Mouse (Mus musculus) liver, adult 2 months (tissue): ENCODE data around the gene Chil5. TPM values are rescaled to one million over a fixed set of nuclear protein-coding genes. Genes with fewer than 3 reads are reported as not detected.

Experiments
- DNase-seq: peaks from one replicate; pipeline ENCODE4 v3.0.0-alpha.2; 2011; ENCODE audit warnings: low read depth, low spot score; ENCODE audit errors: extremely low read depth
- H3K27ac ChIP-seq: fragments of 200-500 bp; replicated peaks from 2 replicates; pipeline ENCODE4 v1.5.1; 2012; ENCODE audit warnings: low read depth, mild to moderate bottlenecking, control low read depth, inconsistent platforms, low read length; ENCODE audit not compliant: insufficient read depth
- H3K27me3 ChIP-seq: fragments of 200-500 bp; 2 replicates; pipeline ENCODE4 v1.6.1; 2012; ENCODE audit warnings: mild to moderate bottlenecking, moderate library complexity, low read length, inconsistent platforms; ENCODE audit not compliant: control insufficient read depth, insufficient read depth
- H3K36me3 ChIP-seq: fragments of 200-500 bp; 2 replicates; pipeline ENCODE4 v1.6.1; 2012; ENCODE audit warnings: low read length, inconsistent platforms; ENCODE audit not compliant: control insufficient read depth, insufficient read depth
- H3K4me1 ChIP-seq: fragments of 200-500 bp; 2 replicates; pipeline ENCODE4 v1.6.1; 2011; ENCODE audit warnings: low read length; ENCODE audit not compliant: control insufficient read depth, insufficient read depth
- H3K4me3 ChIP-seq: fragments of 200-500 bp; 2 replicates; pipeline ENCODE4 v1.5.1; 2011; ENCODE audit warnings: low read depth, mild to moderate bottlenecking, control low read depth, low read length, moderate library complexity; ENCODE audit not compliant: insufficient read depth
- H3K79me2 ChIP-seq: fragments of 200-500 bp; 2 replicates; pipeline ENCODE4 v1.6.1; 2012; ENCODE audit warnings: inconsistent platforms, mild to moderate bottlenecking, low read length, moderate library complexity; ENCODE audit not compliant: control insufficient read depth, insufficient read depth
- H3K9ac ChIP-seq: fragments of 200-500 bp; 2 replicates; pipeline ENCODE4 v1.6.1; 2012; ENCODE audit warnings: low read depth, mild to moderate bottlenecking, control low read depth, inconsistent platforms, low read length
- CTCF ChIP-seq: fragments of 200-500 bp; IDR thresholded peaks from 2 replicates; pipeline ENCODE4 v1.5.1; 2011; ENCODE audit warnings: low read depth, low read length, control low read depth
- POLR2A ChIP-seq: fragments of 200-500 bp; IDR thresholded peaks from 2 replicates; pipeline ENCODE4 v1.6.1; 2011; ENCODE audit warnings: low read length, control low read depth; ENCODE audit not compliant: insufficient read depth; ENCODE audit errors: extremely low read depth
- WGBS: fragments of 180-500 bp; shearing (Covaris S2); methylation state at CpG from one replicate; pipeline ENCODE4 v1.1.7; 2018; 5-methylcytosine and 5-hydroxymethylcytosine counted together
- polyA plus RNA-seq: library from polyadenylated mRNA; depleted of rRNA; stranded (reverse); fragments of >200 nt; gene quantifications from 2 replicates; pipeline ENCODE4 v1.2.3, GENCODE M21; 2012; rRNA removed
- total RNA-seq: library from RNA; depleted of rRNA; stranded (reverse); fragments of >200 nt; gene quantifications from 2 replicates; pipeline ENCODE4 v1.2.3, GENCODE M21; 2014; rRNA removed

Chil5 gene
- total and polyA plus RNA-seq, 2 experiments: not detected

GRCm38 (mm10) chr3:105971831-105972446 lies 60.7 kb downstream of the Chil5 start:
- peaks cover 4% of the 10 kb centered on the region for H3K4me1 ChIP-seq
- peaks cover 30% of the 10 kb centered on the region for H3K36me3 ChIP-seq
- TF ChIP-seq CTCF: no peak
- TF ChIP-seq POLR2A: no peak
- H3K27ac ChIP-seq: no peak overlapping the region
- no peak for DNase-seq
- no peak overlapping the region for H3K9ac ChIP-seq
- H3K4me3 ChIP-seq: no peak overlapping the region
- no peaks in the 10 kb centered on the region for H3K27me3 ChIP-seq
- H3K79me2 ChIP-seq: no peaks in the 10 kb centered on the region
- 90% methylated on average over 5 of the region's 5 CpGs for WGBS

Other genes starting within 250 kb of the Chil5 start
- gene Rap1a, start 231.5 kb downstream of the Chil5 start, total RNA-seq: 50.9 and 65.2 TPM in 2 replicates
- 8.7 and 10.0 TPM in 2 replicates for gene Rap1a, start 231.5 kb downstream of the Chil5 start, polyA plus RNA-seq
- gene Adora3, start 162.0 kb downstream of the Chil5 start, total RNA-seq: 0.09 TPM in 1 of 2 replicates, not detected in the other
- gene Adora3, start 162.0 kb downstream of the Chil5 start, polyA plus RNA-seq: 0.06 TPM in 1 of 2 replicates, not detected in the other
- 0.27 TPM in 1 of 2 replicates, not detected in the other for gene Tmigd3, start 161.9 kb downstream of the Chil5 start, total RNA-seq
- gene Tmigd3, start 161.9 kb downstream of the Chil5 start, polyA plus RNA-seq: 0.12 TPM in 1 of 2 replicates, not detected in the other
- gene I830077J02Rik, start 100.2 kb downstream of the Chil5 start, total RNA-seq: 0.40 and 0.55 TPM in 2 replicates
- 0.39 and 0.54 TPM in 2 replicates for gene I830077J02Rik, start 100.2 kb downstream of the Chil5 start, polyA plus RNA-seq
- gene Wdr77, start 73.4 kb downstream of the Chil5 start, total RNA-seq: 7.7 and 10.6 TPM in 2 replicates
- 24.1 and 30.1 TPM in 2 replicates for gene Wdr77, start 73.4 kb downstream of the Chil5 start, polyA plus RNA-seq
- 445 and 641 TPM in 2 replicates for gene Atp5f1, start 72.7 kb downstream of the Chil5 start, total RNA-seq
- 237 and 247 TPM in 2 replicates for gene Atp5f1, start 72.7 kb downstream of the Chil5 start, polyA plus RNA-seq
- 0.37 and 0.67 TPM in 2 replicates for gene Ovgp1, start 59.1 kb downstream of the Chil5 start, total RNA-seq
- gene Ovgp1, start 59.1 kb downstream of the Chil5 start, polyA plus RNA-seq: 0.21 and 0.34 TPM in 2 replicates
- not detected in 2 replicates for gene Pifo, start 18.2 kb downstream of the Chil5 start, total RNA-seq
- gene Pifo, start 18.2 kb downstream of the Chil5 start, polyA plus RNA-seq: not detected in 2 replicates
- not detected in 2 replicates for gene Chia1, start 80.4 kb upstream of the Chil5 start, total RNA-seq
- not detected in 2 replicates for gene Chia1, start 80.4 kb upstream of the Chil5 start, polyA plus RNA-seq
- 0.18 and 0.20 TPM in 2 replicates for gene Chil3, start 134.8 kb upstream of the Chil5 start, total RNA-seq
- gene Chil3, start 134.8 kb upstream of the Chil5 start, polyA plus RNA-seq: 0.05 and 0.09 TPM in 2 replicates
- gene Chil4, start 186.7 kb upstream of the Chil5 start, total RNA-seq: 0.13 TPM in 1 of 2 replicates, not detected in the other
- not detected in 2 replicates for gene Chil4, start 186.7 kb upstream of the Chil5 start, polyA plus RNA-seq